Mouse (Mus musculus) erythroblast, embryonic 14.5 days (primary cell): ENCODE results near the gene Gm15293. TPM values are rescaled to one million over a fixed set of nuclear protein-coding genes. Genes with fewer than 3 reads are reported as not detected.
"Not testable (repeated sequence)": the region's sequence is repeated elsewhere in the genome, so short reads cannot be mapped to it uniquely, and the experiment has no call there.

Source experiments
- H3K27me3 ChIP-seq: 2 replicates; pipeline ENCODE4 v1.6.1; 2012; ENCODE audit warnings: inconsistent platforms; ENCODE audit not compliant: control insufficient read depth
- H3K36me3 ChIP-seq: 2 replicates; pipeline ENCODE4 v1.6.1; 2012; ENCODE audit warnings: mild to moderate bottlenecking, inconsistent platforms; ENCODE audit not compliant: control insufficient read depth
- H3K4me1 ChIP-seq: 2 replicates; pipeline ENCODE4 v1.6.1; 2012; ENCODE audit warnings: inconsistent platforms; ENCODE audit not compliant: control insufficient read depth
- H3K4me3 ChIP-seq: replicated peaks from 2 replicates; pipeline ENCODE3; 2012; ENCODE audit warnings: moderate library complexity, mild to moderate bottlenecking, inconsistent platforms
- H3K9me3 ChIP-seq: 2 replicates; pipeline ENCODE4 v1.6.1; 2012; ENCODE audit warnings: low read length, inconsistent platforms, mixed read lengths; ENCODE audit not compliant: control insufficient read depth
- polyA plus RNA-seq: library from polyadenylated mRNA; stranded (reverse); fragments of >175 nt; gene quantifications from 2 replicates; pipeline ENCODE4 v1.2.3, GENCODE M21; 2012

Gm15293 gene
- polyA plus RNA-seq, result not detected in 2 replicates

- H3K9me3 ChIP-seq, H3K36me3 ChIP-seq, H3K4me1 ChIP-seq, H3K27me3 ChIP-seq, H3K4me3 ChIP-seq: not testable (repeated sequence)
Measured at GRCm38 (mm10) chr8:21201261-21201660, at the start of gene Gm15293. TSS of gene Gm15293 (plus strand) at chr8:21201561.

DNA sequence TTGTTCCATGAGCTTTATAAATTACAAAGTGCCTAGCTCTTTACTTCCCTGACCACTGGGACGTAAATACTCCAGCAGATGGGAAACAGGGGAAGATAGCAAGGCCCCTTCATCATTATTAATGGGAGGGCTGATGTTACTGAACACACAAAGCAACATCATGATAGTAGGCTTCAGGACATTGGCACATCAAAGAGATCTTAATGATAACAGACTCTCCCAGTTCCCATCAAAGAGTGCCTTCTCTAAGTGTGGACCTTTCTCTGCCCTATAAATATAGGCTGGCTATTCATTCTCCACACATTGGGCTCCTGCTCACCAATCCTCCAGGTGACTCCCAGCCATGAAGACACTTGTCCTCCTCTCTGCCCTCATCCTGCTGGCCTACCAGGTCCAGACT is 39.4 kb upstream of the Gm15293 start, which contains the start of gene Defa22:
Gene Defa22 (plus strand): TSS at position 301 of the 400 bp plus-strand sequence.
- H3K4me3 ChIP-seq, H3K36me3 ChIP-seq, H3K4me1 ChIP-seq, H3K9me3 ChIP-seq, H3K27me3 ChIP-seq: not testable (repeated sequence)

DNA sequence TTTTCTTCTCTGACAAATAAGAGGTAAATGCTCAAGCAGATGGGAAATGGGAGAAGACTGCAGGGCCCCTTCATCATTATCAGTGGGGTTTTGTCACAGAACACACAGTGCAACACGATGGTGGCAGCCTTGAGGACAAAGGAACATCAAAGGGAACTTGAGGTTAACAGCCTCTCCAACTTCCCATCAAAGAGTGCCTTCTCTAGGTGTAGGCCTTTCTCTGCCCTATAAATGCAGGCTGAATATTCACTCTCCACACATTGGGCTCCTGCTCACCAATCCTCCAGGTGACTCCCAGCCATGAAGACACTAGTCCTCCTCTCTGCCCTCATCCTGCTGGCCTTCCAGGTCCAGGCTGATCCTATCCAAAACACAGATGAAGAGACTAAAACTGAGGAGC is 10.0 kb upstream of the Gm15293 start, which contains the start of gene Defa31:
Gene Defa31 (plus strand): TSS at position 301 of the 400 bp plus-strand sequence.
- not testable (repeated sequence) for H3K4me3 ChIP-seq, H3K4me1 ChIP-seq, H3K27me3 ChIP-seq, H3K36me3 ChIP-seq, H3K9me3 ChIP-seq

Other genes starting within 250 kb of the Gm15293 start
- not detected in 2 replicates for gene Defa21, start 176.0 kb upstream of the Gm15293 start, polyA plus RNA-seq
- not detected in 2 replicates for gene Defa23, start 146.5 kb upstream of the Gm15293 start, polyA plus RNA-seq
- gene Defa35, start 136.5 kb upstream of the Gm15293 start, polyA plus RNA-seq, result not detected in 2 replicates
- gene Defa25, start 117.1 kb upstream of the Gm15293 start, polyA plus RNA-seq, result not detected in 2 replicates
- gene Gm14851, start 105.5 kb upstream of the Gm15293 start, polyA plus RNA-seq, result not detected in 2 replicates
- gene Defa30, start 66.9 kb upstream of the Gm15293 start, polyA plus RNA-seq, result not detected in 2 replicates
- not detected in 2 replicates for gene Defa22, start 39.3 kb upstream of the Gm15293 start, polyA plus RNA-seq
- gene Defa31, start 9.9 kb upstream of the Gm15293 start, polyA plus RNA-seq, result not detected in 2 replicates
- not detected in 2 replicates for gene Gm15292, start 48.2 kb downstream of the Gm15293 start, polyA plus RNA-seq
- not detected in 2 replicates for gene Defa27, start 114.0 kb downstream of the Gm15293 start, polyA plus RNA-seq
- gene Defa29, start 125.5 kb downstream of the Gm15293 start, polyA plus RNA-seq, result not detected in 2 replicates
- gene Defa2, start 177.0 kb downstream of the Gm15293 start, polyA plus RNA-seq, result not detected in 2 replicates
- gene Defa33, start 190.2 kb downstream of the Gm15293 start, polyA plus RNA-seq, result not detected in 2 replicates
- gene Defa36, start 225.8 kb downstream of the Gm15293 start, polyA plus RNA-seq, result not detected in 2 replicates